Mouse (Mus musculus): Measurements from ENCODE around the gene Uts2r. TPM values are rescaled to one million over a fixed set of nuclear protein-coding genes. Genes with fewer than 3 reads are reported as not detected.

Uts2r gene
- polyA plus RNA-seq, 1 experiment from 2014 or later, result not detected

DNA sequence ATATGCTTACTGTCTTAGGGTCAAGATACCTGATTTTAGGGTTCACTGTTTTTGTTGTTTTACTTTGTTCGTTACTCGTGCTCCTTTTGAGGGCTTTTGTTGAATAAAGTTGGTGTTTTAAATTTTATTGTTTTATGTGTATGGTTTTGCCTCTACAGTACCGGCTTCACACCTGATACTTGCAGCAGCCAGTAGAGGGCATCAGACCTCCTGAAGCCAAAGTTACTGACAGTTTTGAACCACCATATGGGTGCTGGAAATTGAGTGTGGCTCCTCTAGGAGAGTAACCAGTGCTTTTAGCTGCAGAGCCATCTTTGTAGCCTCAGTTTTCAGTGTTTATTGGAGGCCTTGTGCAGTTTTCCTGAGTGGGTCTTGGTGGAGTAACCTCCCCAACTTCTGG is 11.9 kb upstream of the Uts2r start:
- Histone ChIP-seq H3K4me3 (ENCODE audit: low read depth, low read length) (no peak overlapping the region), H3K27me3 (replicated peaks; ENCODE audit: control insufficient read depth, insufficient read depth, low read length) (no peaks in the 10 kb centered on the region), H3K4me1 (replicated peaks; ENCODE audit: control insufficient read depth, insufficient read depth, low read length) (no peaks in the 10 kb centered on the region), H3K9ac (ENCODE audit: low read depth, low read length) (no peak overlapping the region), H3K27ac (ENCODE audit: low read depth, low read length) (no peak overlapping the region), H3K9me3 (ENCODE audit: control insufficient read depth) (no peaks in the 10 kb centered on the region), H3K4me2 (replicated peaks; ENCODE audit: low read depth) (no peak overlapping the region), H3K36me3 (ENCODE audit: control insufficient read depth, insufficient read depth) (no peaks in the 10 kb centered on the region)
- TF ChIP-seq CTCF (IDR thresholded peaks at IDR 0.05; ENCODE audit: low read depth), result peak; percentile 51
- 87% methylated on average over 3 of the region's 3 CpGs for WGBS
- no peak for ATAC-seq

- no peaks in the 10 kb centered on the region for H3K9me3 ChIP-seq (ENCODE audit: control insufficient read depth)
- H3K27me3 ChIP-seq (replicated peaks; ENCODE audit: control insufficient read depth, insufficient read depth, low read length), result peaks cover 26% of the 10 kb centered on the region
- ATAC-seq, result no peak
- no peaks in the 10 kb centered on the region for H3K36me3 ChIP-seq (ENCODE audit: control insufficient read depth, insufficient read depth)
- WGBS, result 51% methylated on average over 4 of the region's 4 CpGs
- no peak for TF ChIP-seq CTCF (IDR thresholded peaks at IDR 0.05; ENCODE audit: low read depth)
- no peak overlapping the region for H3K9ac ChIP-seq (ENCODE audit: low read depth, low read length)
- no peaks in the 10 kb centered on the region for H3K4me1 ChIP-seq (replicated peaks; ENCODE audit: control insufficient read depth, insufficient read depth, low read length)
- H3K4me2 ChIP-seq (replicated peaks; ENCODE audit: low read depth), result no peak overlapping the region
- H3K27ac ChIP-seq (ENCODE audit: low read depth, low read length), result no peak overlapping the region
- H3K4me3 ChIP-seq (ENCODE audit: low read depth, low read length), result no peak overlapping the region
Measured at GRCm38 (mm10) chr11:121154203-121154602, 5.9 kb upstream of the Uts2r start.

- Histone ChIP-seq H3K27ac (ENCODE audit: low read depth, low read length) (no peak overlapping the region), H3K4me2 (replicated peaks; ENCODE audit: low read depth) (peak overlapping the region; percentile 63), H3K9ac (ENCODE audit: low read depth, low read length) (no peak overlapping the region), H3K4me1 (replicated peaks; ENCODE audit: control insufficient read depth, insufficient read depth, low read length) (no peaks in the 10 kb centered on the region), H3K4me3 (ENCODE audit: low read depth, low read length) (peak overlapping the region; percentile 38), H3K9me3 (ENCODE audit: control insufficient read depth) (no peaks in the 10 kb centered on the region), H3K36me3 (ENCODE audit: control insufficient read depth, insufficient read depth) (no peaks in the 10 kb centered on the region), H3K27me3 (replicated peaks; ENCODE audit: control insufficient read depth, insufficient read depth, low read length) (peaks cover 26% of the 10 kb centered on the region)
- no peak for TF ChIP-seq CTCF (IDR thresholded peaks at IDR 0.05; ENCODE audit: low read depth)
- 1% methylated on average over 45 of the region's 45 CpGs for WGBS
- ATAC-seq, result 0 out of 2 replicates have a peak, but pooled peaks have one; percentile 10
Measured at GRCm38 (mm10) chr11:121156411-121156891, 3.6 kb upstream of the Uts2r start.

GRCm38 (mm10) chr11:121160636-121161346 is 720 bp downstream of the Uts2r start:
- H3K27me3 ChIP-seq (replicated peaks; ENCODE audit: control insufficient read depth, insufficient read depth, low read length), result peaks cover 21% of the 10 kb centered on the region
- H3K36me3 ChIP-seq (ENCODE audit: control insufficient read depth, insufficient read depth), result no peaks in the 10 kb centered on the region
- no peak overlapping the region for H3K9ac ChIP-seq (ENCODE audit: low read depth, low read length)
- TF ChIP-seq CTCF (IDR thresholded peaks at IDR 0.05; ENCODE audit: low read depth), result no peak
- no peaks in the 10 kb centered on the region for H3K4me1 ChIP-seq (replicated peaks; ENCODE audit: control insufficient read depth, insufficient read depth, low read length)
- no peak overlapping the region for H3K4me3 ChIP-seq (ENCODE audit: low read depth, low read length)
- H3K27ac ChIP-seq (ENCODE audit: low read depth, low read length), result no peak overlapping the region
- ATAC-seq, result no peak
- H3K9me3 ChIP-seq (ENCODE audit: control insufficient read depth), result no peaks in the 10 kb centered on the region
- H3K4me2 ChIP-seq (replicated peaks; ENCODE audit: low read depth), result no peak overlapping the region
- WGBS, result 92% methylated on average over 26 of the region's 26 CpGs

DNA sequence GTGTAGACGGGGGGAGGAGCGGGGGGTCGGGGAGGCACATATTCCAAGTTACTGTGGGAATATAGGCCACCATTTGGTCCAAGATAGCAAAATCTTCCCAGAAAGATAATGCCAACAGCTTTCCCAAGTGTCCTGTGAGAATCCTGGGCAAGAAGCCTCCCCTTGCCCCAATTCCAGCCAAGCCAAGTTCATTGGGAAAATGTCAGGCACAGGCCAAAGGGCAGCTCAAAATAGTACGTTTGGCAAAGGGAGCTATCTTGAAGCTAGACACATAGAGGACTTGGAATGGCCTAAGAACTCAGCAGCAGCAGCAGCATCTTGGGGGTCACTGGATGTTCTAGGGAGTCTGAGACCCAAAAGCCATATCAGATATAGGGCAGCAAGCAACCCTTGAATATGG is 3.7 kb downstream of the Uts2r start:
- Histone ChIP-seq H3K27ac (ENCODE audit: low read depth, low read length) (no peak overlapping the region), H3K4me3 (ENCODE audit: low read depth, low read length) (no peak overlapping the region), H3K9me3 (ENCODE audit: control insufficient read depth) (no peaks in the 10 kb centered on the region), H3K4me2 (replicated peaks; ENCODE audit: low read depth) (no peak overlapping the region), H3K4me1 (replicated peaks; ENCODE audit: control insufficient read depth, insufficient read depth, low read length) (no peaks in the 10 kb centered on the region), H3K36me3 (ENCODE audit: control insufficient read depth, insufficient read depth) (no peaks in the 10 kb centered on the region), H3K27me3 (replicated peaks; ENCODE audit: control insufficient read depth, insufficient read depth, low read length) (no peaks in the 10 kb centered on the region), H3K9ac (ENCODE audit: low read depth, low read length) (no peak overlapping the region)
- 83% methylated on average over 4 of the region's 4 CpGs for WGBS
- no peak for TF ChIP-seq CTCF (IDR thresholded peaks at IDR 0.05; ENCODE audit: low read depth)
- no peak for ATAC-seq

GRCm38 (mm10) chr11:121173203-121173602 is 13.1 kb downstream of the Uts2r start:
- WGBS, result 80% methylated on average over 5 of the region's 5 CpGs
- no peak for ATAC-seq
- no peaks in the 10 kb centered on the region for H3K4me1 ChIP-seq (replicated peaks; ENCODE audit: control insufficient read depth, insufficient read depth, low read length)
- no peaks in the 10 kb centered on the region for H3K36me3 ChIP-seq (ENCODE audit: control insufficient read depth, insufficient read depth)
- no peak overlapping the region for H3K4me3 ChIP-seq (ENCODE audit: low read depth, low read length)
- H3K9me3 ChIP-seq (ENCODE audit: control insufficient read depth), result no peaks in the 10 kb centered on the region
- no peak overlapping the region for H3K4me2 ChIP-seq (replicated peaks; ENCODE audit: low read depth)
- H3K27me3 ChIP-seq (replicated peaks; ENCODE audit: control insufficient read depth, insufficient read depth, low read length), result no peaks in the 10 kb centered on the region
- no peak for TF ChIP-seq CTCF (IDR thresholded peaks at IDR 0.05; ENCODE audit: low read depth)
- no peak overlapping the region for H3K27ac ChIP-seq (ENCODE audit: low read depth, low read length)
- H3K9ac ChIP-seq (ENCODE audit: low read depth, low read length), result no peak overlapping the region

Data from intestine, postnatal 0 days (tissue).